Mouse (Mus musculus) mouse embryonic stem cell (cell line): ENCODE data around the gene Tmem203.

ENCODE experiments used
- in situ Hi-C, 2 experiments: fragments of 300-500 bp; cut with MboI; formaldehyde crosslinking; loops; 1 replicate in 1 of 2; 3 replicates in 1 of 2; pipeline ENCODE4 v1.14.3; 2019 to 2020; ENCODE audit warnings: low sequenced_read_pairs in 2 of 2, low pct_unique_long_range_greater_than_20kb in 1 of 2, mixed read lengths in 1 of 2; ENCODE audit not compliant: unreplicated experiment in 1 of 2

Tmem203 gene

GRCm38 (mm10) chr2:25303931-25304656, 48.9 kb downstream of the Tmem203 start:
- in situ Hi-C loops, result no loop called here

GRCm38 (mm10) chr2:25304657-25305541, 49.7 kb downstream of the Tmem203 start:
- in situ Hi-C loops, result no loop called here
